Mouse (Mus musculus) olfactory bulb, adult 2 months (tissue): ENCODE data around the gene Gm21663. TPM values are rescaled to one million over a fixed set of nuclear protein-coding genes. Genes with fewer than 3 reads are reported as not detected.
"Not testable (repeated sequence)": the region's sequence is repeated elsewhere in the genome, so short reads cannot be mapped to it uniquely, and the experiment has no call there.

Source experiments
- H3K27ac ChIP-seq: fragments of 200-500 bp; 2 replicates; pipeline ENCODE4 v1.5.1; 2012; ENCODE audit warnings: low read depth, low read length; ENCODE audit not compliant: insufficient read depth
- H3K4me1 ChIP-seq: fragments of 200-500 bp; 2 replicates; pipeline ENCODE4 v1.6.1; 2012; ENCODE audit warnings: low read length; ENCODE audit not compliant: control insufficient read depth, insufficient read depth
- H3K4me3 ChIP-seq: fragments of 200-500 bp; 2 replicates; pipeline ENCODE4 v1.5.1; 2012; ENCODE audit warnings: mild to moderate bottlenecking, low read depth, low read length, moderate library complexity; ENCODE audit not compliant: insufficient read depth
- CTCF ChIP-seq: fragments of 200-500 bp; IDR thresholded peaks from 2 replicates; pipeline ENCODE4 v1.5.1; 2012; ENCODE audit warnings: low read depth, mild to moderate bottlenecking, low read length, moderate library complexity; ENCODE audit not compliant: insufficient read depth
- POLR2A ChIP-seq: fragments of 200-500 bp; IDR thresholded peaks from 2 replicates; pipeline ENCODE4 v1.6.1; 2012; ENCODE audit warnings: mild to moderate bottlenecking, low read depth, low read length, moderate library complexity; ENCODE audit not compliant: insufficient read depth
- WGBS: fragments of 180-500 bp; shearing (Covaris S2); methylation state at CpG from one replicate; pipeline ENCODE4 v1.1.7; 2018; 5-methylcytosine and 5-hydroxymethylcytosine counted together
- polyA plus RNA-seq: library from polyadenylated mRNA; stranded (reverse); fragments of >200 nt; gene quantifications from 2 replicates; pipeline ENCODE4 v1.2.4, GENCODE M21; 2012; ENCODE audit warnings: low replicate concordance; ENCODE audit not compliant: missing spikeins, insufficient read depth, insufficient read length

Gene Gm21663
- not detected in 2 replicates for polyA plus RNA-seq

- not testable (repeated sequence) for H3K27ac ChIP-seq, H3K4me3 ChIP-seq, H3K4me1 ChIP-seq
- WGBS: 59% methylated on average over 2 of the region's 2 CpGs
Observed at GRCm38 (mm10) chr5:25942281-25942680, at the start of gene Gm21663. TSS of gene Gm21663 (minus strand) at chr5:25942381.

DNA sequence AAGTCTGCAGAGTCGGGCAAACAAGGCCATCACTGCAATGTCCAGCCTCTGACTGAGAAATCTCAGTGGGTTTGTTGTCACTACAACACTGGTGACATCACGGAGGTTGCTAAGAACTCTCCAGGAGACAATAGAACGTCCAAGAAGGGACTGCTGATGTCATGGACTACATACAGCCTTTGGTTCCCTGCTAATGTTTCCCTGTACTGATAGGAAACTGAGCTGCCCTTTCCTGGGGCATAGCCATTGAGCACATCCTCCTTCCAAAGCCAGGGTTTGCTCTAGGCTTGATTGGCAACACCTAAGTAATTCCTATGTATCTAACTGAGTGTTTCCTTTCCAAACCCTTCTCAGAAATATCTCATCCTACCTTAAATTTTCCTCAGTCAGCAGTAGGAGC, 46.4 kb upstream of the Gm21663 start, which contains the start of gene Gm21698:
Gene Gm21698, minus strand, starts transcription at position 101 of the 400 bp plus-strand sequence.
- WGBS: no CpG with 5 or more reads among the region's 3 CpGs

DNA sequence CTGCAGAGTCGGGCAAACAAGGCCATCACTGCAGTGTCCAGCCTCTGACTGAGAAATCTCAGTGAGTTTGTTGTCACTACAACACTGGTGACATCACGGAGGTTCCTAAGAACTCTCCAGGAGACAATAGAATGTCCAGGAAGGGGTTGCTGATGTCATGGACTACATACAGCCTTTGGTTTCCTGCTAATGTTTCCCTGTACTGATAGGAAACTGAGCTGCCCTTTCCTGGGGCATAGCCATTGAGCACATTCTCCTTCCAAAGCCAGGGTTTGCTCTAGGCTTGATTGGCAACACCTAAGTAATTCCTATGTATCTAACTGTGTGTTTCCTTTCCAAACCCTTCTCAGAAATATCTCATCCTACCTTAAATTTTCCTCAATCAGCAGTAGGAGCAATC, 30.4 kb upstream of the Gm21663 start, which contains the start of gene Gm21680:
Gene Gm21680, minus strand, starts transcription at position 101 of the 400 bp plus-strand sequence.
- not testable (repeated sequence) for H3K4me3 ChIP-seq, H3K27ac ChIP-seq, H3K4me1 ChIP-seq
- WGBS: no CpG with 5 or more reads among the region's 2 CpGs

More for the DNA sequence above, 46.4 kb upstream of the Gm21663 start, which contains the start of gene Gm21698:
- not testable (repeated sequence) for H3K27ac ChIP-seq, H3K4me3 ChIP-seq, H3K4me1 ChIP-seq

GRCm38 (mm10) chr5:25957050-25957449, 14.9 kb upstream of the Gm21663 start:
- H3K27ac ChIP-seq, H3K4me1 ChIP-seq: not testable (repeated sequence)
- H3K4me3 ChIP-seq: peak overlapping the region; percentile 32
- WGBS: 67% methylated on average over 17 of the region's 17 CpGs

DNA sequence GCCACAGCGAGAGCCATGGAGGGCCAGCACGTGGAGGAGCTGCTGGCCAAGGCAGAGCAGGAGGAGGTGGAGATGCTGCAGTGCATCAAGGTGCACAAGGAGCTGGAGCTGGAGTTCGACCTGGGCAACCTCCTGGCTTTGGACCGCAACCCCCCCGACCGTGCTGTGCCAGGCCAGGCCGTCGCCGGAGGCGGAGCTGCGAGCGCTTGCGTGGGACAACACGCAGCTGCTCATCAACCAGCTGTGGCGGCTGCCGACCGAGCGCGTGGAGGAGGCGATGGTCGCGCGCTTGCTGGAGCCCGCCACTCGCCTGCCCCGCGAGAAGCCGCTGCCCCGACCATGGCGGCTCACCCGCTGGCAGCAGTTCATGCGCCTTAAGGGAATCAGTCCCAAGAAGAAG, 14.4 kb upstream of the Gm21663 start:
- H3K4me3 ChIP-seq: peak overlapping the region; percentile 32
- H3K27ac ChIP-seq, H3K4me1 ChIP-seq: not testable (repeated sequence)
- 34% methylated on average over 32 of the region's 32 CpGs for WGBS

GRCm38 (mm10) chr5:25954317-25954716, 12.1 kb upstream of the Gm21663 start, which contains the start of gene Gm21671:
TSS of gene Gm21671 (minus strand) at chr5:25954417.
- H3K4me3 ChIP-seq, H3K4me1 ChIP-seq, H3K27ac ChIP-seq: not testable (repeated sequence)
- 71% methylated on average over 2 of the region's 2 CpGs for WGBS

DNA sequence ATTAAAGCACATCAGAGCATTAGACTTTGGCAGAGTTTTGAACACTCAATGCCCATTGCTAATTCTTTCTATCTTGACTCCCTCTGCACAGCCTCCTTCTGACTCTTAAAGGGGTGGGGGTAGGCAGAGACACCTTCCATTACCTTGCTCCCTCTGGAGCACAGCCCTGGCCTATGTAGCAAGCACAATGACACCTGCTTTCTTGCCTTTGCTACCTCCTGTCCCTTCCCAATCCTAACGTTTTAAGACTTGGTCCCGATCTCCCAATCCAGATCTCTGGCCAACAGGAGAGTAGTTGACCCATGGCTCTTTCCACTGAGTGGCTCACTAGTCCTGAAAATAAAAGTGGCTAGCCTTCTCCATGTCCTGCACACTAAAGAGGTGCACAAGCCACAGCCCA, 3.2 kb upstream of the Gm21663 start:
- not testable (repeated sequence) for H3K4me3 ChIP-seq, H3K4me1 ChIP-seq, H3K27ac ChIP-seq
- WGBS: 86% methylated on average over 2 of the region's 2 CpGs

DNA sequence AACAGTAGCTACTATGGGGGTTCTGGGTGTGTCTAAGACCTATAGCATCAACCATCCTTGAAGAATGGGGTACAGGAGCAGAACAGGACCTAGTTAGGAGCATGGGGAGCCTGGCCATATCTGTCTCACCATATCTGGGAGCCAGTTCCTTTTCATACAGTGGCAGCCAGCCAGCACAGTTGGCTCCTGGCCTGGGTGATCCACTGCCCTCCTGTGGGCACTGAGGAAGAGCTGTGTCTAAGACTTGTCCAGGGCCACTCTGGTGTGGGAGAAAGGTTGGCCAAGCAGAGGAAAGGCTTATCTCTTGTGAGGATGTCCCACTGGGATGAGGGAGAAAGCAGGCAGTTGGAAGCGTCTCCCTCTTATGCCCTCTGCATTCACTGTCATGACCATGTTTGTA, 50.9 kb downstream of the Gm21663 start:
- WGBS: 97% methylated on average over 1 of the region's 1 CpGs
- H3K4me3 ChIP-seq: no peak overlapping the region
- no peak for TF ChIP-seq POLR2A
- TF ChIP-seq CTCF: no peak

DNA sequence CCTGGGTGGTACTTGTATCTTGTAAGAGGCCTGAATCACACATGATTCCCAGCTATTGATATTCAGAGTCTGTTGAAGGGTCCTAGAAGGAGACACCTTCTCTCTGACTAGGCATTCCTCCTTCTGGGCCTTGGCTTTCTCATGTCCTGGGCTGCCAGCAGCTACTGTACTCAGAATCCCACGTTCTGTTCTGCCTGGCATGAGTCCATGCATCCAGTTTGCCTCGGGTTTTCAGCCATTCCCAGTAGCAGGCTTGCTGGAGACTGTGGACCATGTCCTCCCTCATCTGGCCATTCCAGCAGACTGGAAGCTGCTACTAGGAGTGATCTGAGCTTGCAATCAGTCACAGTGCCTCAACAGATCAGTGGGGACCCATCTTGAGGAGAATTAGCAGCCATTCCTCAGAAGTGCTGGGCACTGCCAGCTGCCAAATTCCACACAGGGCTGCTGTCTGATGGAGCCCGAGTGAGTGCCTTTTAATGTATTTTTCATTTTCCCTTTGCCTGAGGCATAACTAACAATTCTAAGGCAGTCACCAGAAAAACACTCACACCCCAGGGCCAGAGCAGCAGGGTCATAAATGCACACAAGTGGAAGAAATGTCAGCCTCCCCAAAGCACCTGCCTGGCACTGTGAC, 52.3 kb downstream of the Gm21663 start:
- H3K27ac ChIP-seq: no peak overlapping the region
- H3K4me3 ChIP-seq: no peak overlapping the region
- no peak for TF ChIP-seq CTCF
- TF ChIP-seq POLR2A: no peak
- H3K4me1 ChIP-seq: no peaks in the 10 kb centered on the region
- WGBS: 41% methylated on average over 3 of the region's 3 CpGs

More for the DNA sequence above, 50.9 kb downstream of the Gm21663 start:
- H3K27ac ChIP-seq: no peak overlapping the region
- no peaks in the 10 kb centered on the region for H3K4me1 ChIP-seq

DNA sequence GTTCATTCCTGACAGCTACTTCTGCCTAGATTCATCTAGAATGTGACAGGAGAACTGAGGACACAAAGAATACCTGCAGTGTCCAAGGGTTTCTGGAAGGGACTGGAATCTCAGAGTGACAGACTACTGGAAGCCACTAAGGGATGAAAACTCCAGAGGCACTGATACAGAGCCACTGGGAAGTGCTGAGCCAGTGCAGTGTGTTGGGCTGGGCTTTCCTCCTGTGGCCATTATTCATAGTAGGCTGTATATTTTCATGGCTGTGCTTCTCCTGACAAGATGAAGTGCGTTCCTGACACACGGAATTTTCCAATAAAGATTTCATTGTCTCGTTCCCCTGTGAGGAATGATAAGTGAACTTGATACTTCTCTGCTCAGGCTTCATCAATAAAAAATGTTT, 55.5 kb downstream of the Gm21663 start:
- no peaks in the 10 kb centered on the region for H3K4me1 ChIP-seq
- H3K27ac ChIP-seq: no peak overlapping the region
- WGBS: 90% methylated on average over 3 of the region's 3 CpGs
- TF ChIP-seq POLR2A: no peak
- no peak for TF ChIP-seq CTCF
- no peak overlapping the region for H3K4me3 ChIP-seq

Other genes with a start within 250 kb of the Gm21663 start
- not detected in 2 replicates for gene Xrcc2, start 236.6 kb downstream of the Gm21663 start, polyA plus RNA-seq
- gene Actr3b, start 182.4 kb downstream of the Gm21663 start, polyA plus RNA-seq: not detected in 2 replicates
- not detected in 2 replicates for gene Gm21671, start 12.0 kb upstream of the Gm21663 start, polyA plus RNA-seq
- gene Gm21680, start 30.3 kb upstream of the Gm21663 start, polyA plus RNA-seq: not detected in 2 replicates
- not detected in 2 replicates for gene Gm21698, start 46.3 kb upstream of the Gm21663 start, polyA plus RNA-seq
- not detected in 2 replicates for gene Gm1979, start 62.4 kb upstream of the Gm21663 start, polyA plus RNA-seq
- gene Gm5862, start 80.5 kb upstream of the Gm21663 start, polyA plus RNA-seq: not detected in 2 replicates
- not detected in 2 replicates for gene Speer4a, start 97.2 kb upstream of the Gm21663 start, polyA plus RNA-seq
- gene Gm7347, start 116.2 kb upstream of the Gm21663 start, polyA plus RNA-seq: not detected in 2 replicates
- gene Gm10471, start 146.9 kb upstream of the Gm21663 start, polyA plus RNA-seq: not detected in 2 replicates
- gene 5031410I06Rik, start 163.0 kb upstream of the Gm21663 start, polyA plus RNA-seq: not detected in 2 replicates
- gene Gm10220, start 179.0 kb upstream of the Gm21663 start, polyA plus RNA-seq: not detected in 2 replicates